Mouse (Mus musculus) midbrain, embryonic 12.5 days (tissue): ENCODE measurements around the gene Chit1. TPM values are rescaled to one million over a fixed set of nuclear protein-coding genes. Genes with fewer than 3 reads are reported as not detected.

ENCODE experiments used
- ATAC-seq: fragments of 200-750 bp; cut with Nextera tagmentation; 2 replicates; pipeline ENCODE4 v1.8.0; 2017; ENCODE audit warnings: low read depth, moderate TSS enrichment, moderate library complexity; ENCODE audit not compliant: low FRiP score
- H3K27ac ChIP-seq: fragments of 300-500 bp; sonication (generic); replicated peaks from 2 replicates; pipeline ENCODE4 v1.5.1; 2016; ENCODE audit warnings: mild to moderate bottlenecking
- H3K27me3 ChIP-seq: fragments of 300-500 bp; sonication (generic); 2 replicates; pipeline ENCODE4 v1.6.1; 2016; ENCODE audit warnings: mild to moderate bottlenecking
- H3K36me3 ChIP-seq: fragments of 300-500 bp; sonication (generic); 2 replicates; pipeline ENCODE4 v1.6.1; 2016
- H3K4me1 ChIP-seq: fragments of 300-500 bp; sonication (generic); 2 replicates; pipeline ENCODE4 v1.6.1; 2016
- H3K4me2 ChIP-seq: fragments of 300-500 bp; sonication (generic); replicated peaks from 2 replicates; pipeline ENCODE4 v1.6.1; 2016; ENCODE audit warnings: mild to moderate bottlenecking, moderate library complexity
- H3K4me3 ChIP-seq: fragments of 300-500 bp; sonication (generic); 2 replicates; pipeline ENCODE4 v1.5.1; 2016; ENCODE audit warnings: mild to moderate bottlenecking
- H3K9ac ChIP-seq: fragments of 300-500 bp; sonication (generic); replicated peaks from 2 replicates; pipeline ENCODE4 v1.6.1; 2016; ENCODE audit warnings: mild to moderate bottlenecking, moderate library complexity
- H3K9me3 ChIP-seq: fragments of 300-500 bp; sonication (generic); 2 replicates; pipeline ENCODE4 v1.6.1; 2016; ENCODE audit warnings: mild to moderate bottlenecking
- WGBS: fragments of 180-500 bp; shearing (Covaris S2); methylation state at CpG from one replicate; pipeline ENCODE4 v1.1.7; 2016; 5-methylcytosine and 5-hydroxymethylcytosine counted together
- polyA plus RNA-seq: library from polyadenylated mRNA; unstranded; fragments of >200 nt; fragmentation: Nextera tagmentation; extraction: Ambion mirVana; gene quantifications from 2 replicates; pipeline ENCODE4 v1.2.1, GENCODE M21; 2016

The Chit1 gene
- polyA plus RNA-seq, 1 experiment from 2014 or later = not detected

DNA sequence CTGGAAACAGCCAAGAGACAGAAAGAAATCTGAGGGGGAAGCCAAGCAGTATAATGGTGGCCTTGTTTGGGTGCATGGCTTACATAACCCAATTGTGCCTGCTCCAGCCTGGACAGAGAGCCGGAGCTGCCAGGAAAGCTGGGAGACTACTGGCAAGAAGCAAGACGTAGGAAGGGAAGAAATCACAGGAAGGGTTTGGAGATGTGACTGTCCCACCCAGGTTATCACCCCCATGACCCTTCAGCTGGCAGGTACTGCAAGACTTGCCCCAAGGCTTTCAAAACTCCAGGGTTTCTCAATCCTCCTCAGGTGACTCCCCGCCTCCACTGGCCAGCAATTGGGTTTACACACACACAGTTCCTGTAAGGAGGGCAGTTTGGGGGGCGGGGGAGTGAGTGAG is 71.0 kb downstream of the Chit1 start, which contains the start of gene Chil1:
Chil1 (plus strand) TSS at position 152 of the 400 bp plus-strand sequence.
- Histone ChIP-seq H3K9ac (no peak within 1 kb of the TSS), H3K9me3 (no peaks in the 10 kb centered on the region), H3K27ac (no peak within 1 kb of the TSS), H3K4me2 (no peak within 1 kb of the TSS), H3K36me3 (no peaks in the 10 kb centered on the region), H3K4me1 (peaks cover 7% of the 10 kb centered on the region; the same call in 1 of the 2 replicates), H3K27me3 (peaks cover 14% of the 10 kb centered on the region; the same call in 1 of the 2 replicates), H3K4me3 (no peak within 1 kb of the TSS)
- no peak for ATAC-seq
- WGBS = 60% methylated on average over 4 of the region's 4 CpGs

- ATAC-seq = no peak
- peaks cover 12% of the 10 kb centered on the region for H3K4me1 ChIP-seq
- no peak overlapping the region for H3K4me2 ChIP-seq
- H3K27ac ChIP-seq = no peak overlapping the region
- H3K36me3 ChIP-seq = no peaks in the 10 kb centered on the region
- 85% methylated on average over 4 of the region's 4 CpGs for WGBS
- peaks cover 14% of the 10 kb centered on the region; the same call in 1 of the 2 replicates for H3K27me3 ChIP-seq
- H3K4me3 ChIP-seq = no peak overlapping the region
- H3K9me3 ChIP-seq = no peaks in the 10 kb centered on the region
- H3K9ac ChIP-seq = no peak overlapping the region
Observed at GRCm38 (mm10) chr1:134184089-134184488, 73.0 kb downstream of the Chit1 start.

- ATAC-seq = no peak
- H3K27me3 ChIP-seq = peaks cover 2% of the 10 kb centered on the region; the same call in 1 of the 2 replicates
- peaks cover 11% of the 10 kb centered on the region for H3K4me1 ChIP-seq
- no peak overlapping the region for H3K9ac ChIP-seq
- WGBS = 74% methylated on average over 5 of the region's 5 CpGs
- 0 out of 2 replicates have a peak overlapping the region, but pooled peaks have one; percentile 35 for H3K27ac ChIP-seq
- H3K36me3 ChIP-seq = no peaks in the 10 kb centered on the region
- H3K4me3 ChIP-seq = no peak overlapping the region
- no peaks in the 10 kb centered on the region for H3K9me3 ChIP-seq
- no peak overlapping the region for H3K4me2 ChIP-seq
Observed at GRCm38 (mm10) chr1:134188217-134188616, 77.2 kb downstream of the Chit1 start.

DNA sequence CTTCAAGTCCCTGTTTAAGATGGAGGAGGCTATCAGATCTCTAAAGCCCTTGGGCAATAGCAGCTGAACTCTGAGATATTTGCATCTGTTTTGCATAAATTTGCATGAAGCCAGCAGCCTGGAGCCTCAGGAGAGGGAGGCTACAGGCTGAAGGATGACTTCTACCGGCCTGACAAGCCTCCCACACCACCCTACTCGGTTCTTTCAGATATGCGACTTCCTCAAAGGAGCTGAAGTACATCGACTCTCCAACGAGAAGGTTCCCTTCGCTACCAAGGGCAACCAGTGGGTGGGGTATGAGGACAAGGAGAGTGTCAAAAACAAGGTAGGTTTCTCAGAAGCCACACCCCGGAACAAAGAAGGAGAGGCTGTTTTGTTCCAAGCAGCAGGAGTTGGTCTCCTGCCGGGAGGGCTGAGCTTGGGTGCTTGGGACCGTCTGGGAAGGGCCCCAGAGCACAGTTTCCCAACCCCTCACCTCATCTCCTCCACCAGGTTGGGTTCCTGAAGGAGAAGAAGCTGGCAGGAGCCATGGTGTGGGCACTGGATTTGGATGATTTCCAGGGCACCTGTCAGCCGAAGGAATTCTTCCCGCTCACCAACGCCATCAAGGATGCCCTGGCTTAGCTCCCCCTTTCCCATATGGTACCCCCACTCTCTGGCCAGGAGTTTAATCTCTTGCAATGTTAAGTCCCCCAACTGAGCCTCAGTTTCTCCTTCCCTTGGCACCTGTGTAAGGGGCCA is 78.1 kb downstream of the Chit1 start:
- Histone ChIP-seq H3K9ac (no peak overlapping the region), H3K27ac (no peak overlapping the region), H3K27me3 (no peaks in the 10 kb centered on the region; the same call in 1 of the 2 replicates), H3K9me3 (no peaks in the 10 kb centered on the region), H3K4me2 (0 out of 2 replicates have a peak overlapping the region, but pooled peaks have one; percentile 18), H3K4me3 (no peak overlapping the region), H3K4me1 (peaks cover 11% of the 10 kb centered on the region), H3K36me3 (no peaks in the 10 kb centered on the region)
- peak; percentile 52; the same call in 1 of the 2 replicates for ATAC-seq
- WGBS = 24% methylated on average over 12 of the region's 12 CpGs

GRCm38 (mm10) chr1:134191192-134191591 is 80.2 kb downstream of the Chit1 start:
- H3K4me3 ChIP-seq = no peak overlapping the region
- no peak overlapping the region for H3K27ac ChIP-seq
- no peaks in the 10 kb centered on the region for H3K9me3 ChIP-seq
- WGBS = 94% methylated on average over 5 of the region's 5 CpGs
- H3K4me1 ChIP-seq = peaks cover 15% of the 10 kb centered on the region
- no peaks in the 10 kb centered on the region for H3K36me3 ChIP-seq
- H3K27me3 ChIP-seq = no peaks in the 10 kb centered on the region; the same call in 1 of the 2 replicates
- H3K9ac ChIP-seq = no peak overlapping the region
- no peak for ATAC-seq
- no peak overlapping the region for H3K4me2 ChIP-seq

GRCm38 (mm10) chr1:134192024-134192423 is 81.0 kb downstream of the Chit1 start:
- Histone ChIP-seq H3K9ac (no peak overlapping the region), H3K27me3 (no peaks in the 10 kb centered on the region; the same call in 1 of the 2 replicates), H3K4me3 (no peak overlapping the region), H3K9me3 (no peaks in the 10 kb centered on the region), H3K36me3 (no peaks in the 10 kb centered on the region), H3K4me2 (no peak overlapping the region), H3K27ac (no peak overlapping the region), H3K4me1 (peaks cover 15% of the 10 kb centered on the region)
- ATAC-seq = no peak
- WGBS = 53% methylated on average over 4 of the region's 4 CpGs

- H3K4me2 ChIP-seq = no peak within 1 kb of the TSS
- no peaks in the 10 kb centered on the region for H3K36me3 ChIP-seq
- peaks cover 15% of the 10 kb centered on the region for H3K4me1 ChIP-seq
- 71% methylated on average over 1 of the region's 1 CpGs for WGBS
- no peaks in the 10 kb centered on the region for H3K27me3 ChIP-seq
- H3K9ac ChIP-seq = no peak within 1 kb of the TSS
- H3K4me3 ChIP-seq = no peak within 1 kb of the TSS
- H3K9me3 ChIP-seq = no peaks in the 10 kb centered on the region
- ATAC-seq = no peak
- H3K27ac ChIP-seq = no peak within 1 kb of the TSS
Observed at GRCm38 (mm10) chr1:134193126-134193525, 82.1 kb downstream of the Chit1 start, which contains the start of gene Mybph. Gene Mybph, plus strand, starts transcription at chr1:134193448.

DNA sequence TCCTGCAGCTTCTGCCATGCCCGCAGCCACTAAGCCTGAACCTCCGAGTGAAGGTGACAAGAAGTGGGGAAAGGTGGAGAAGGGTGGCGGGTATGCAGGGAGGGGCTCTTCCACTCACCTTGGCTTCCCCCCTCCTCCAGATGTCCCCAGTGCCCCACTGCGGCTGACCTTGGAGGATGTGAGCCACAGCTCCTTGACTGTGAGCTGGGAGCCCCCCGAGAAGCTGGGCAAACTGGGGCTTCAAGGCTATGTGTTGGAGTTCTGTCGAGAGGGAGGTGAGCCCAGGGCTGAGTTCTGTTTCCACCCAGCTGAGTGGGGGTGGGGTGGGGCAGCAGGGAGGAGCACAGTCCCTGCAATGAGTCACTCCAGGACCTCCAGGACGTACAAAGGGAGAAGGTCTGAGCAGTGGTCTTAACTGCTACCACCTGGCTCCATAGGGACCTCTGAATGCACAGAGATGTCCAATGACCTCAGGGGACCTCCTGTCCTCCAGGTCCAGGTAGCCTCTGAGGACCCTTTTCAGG is 82.7 kb downstream of the Chit1 start:
- no peak for ATAC-seq
- Histone ChIP-seq H3K27me3 (no peaks in the 10 kb centered on the region), H3K9me3 (no peaks in the 10 kb centered on the region), H3K27ac (no peak overlapping the region), H3K9ac (no peak overlapping the region), H3K36me3 (no peaks in the 10 kb centered on the region), H3K4me3 (no peak overlapping the region), H3K4me2 (no peak overlapping the region), H3K4me1 (peaks cover 10% of the 10 kb centered on the region)
- WGBS = 70% methylated on average over 7 of the region's 7 CpGs

- WGBS = 78% methylated on average over 16 of the region's 16 CpGs
- no peak overlapping the region for H3K27ac ChIP-seq
- no peak for ATAC-seq
Observed at GRCm38 (mm10) chr1:134194298-134195022, 83.4 kb downstream of the Chit1 start.

GRCm38 (mm10) chr1:134195117-134195516 is 84.1 kb downstream of the Chit1 start:
- H3K27ac ChIP-seq = no peak overlapping the region
- H3K9ac ChIP-seq = no peak overlapping the region
- H3K4me2 ChIP-seq = no peak overlapping the region
- WGBS = 61% methylated on average over 2 of the region's 2 CpGs
- H3K9me3 ChIP-seq = no peaks in the 10 kb centered on the region
- peaks cover 4% of the 10 kb centered on the region; the same call in 1 of the 2 replicates for H3K4me1 ChIP-seq
- H3K4me3 ChIP-seq = no peak overlapping the region
- no peaks in the 10 kb centered on the region for H3K27me3 ChIP-seq
- no peak for ATAC-seq
- H3K36me3 ChIP-seq = no peaks in the 10 kb centered on the region

More at GRCm38 (mm10) chr1:134194298-134195022, 83.4 kb downstream of the Chit1 start:
- Histone ChIP-seq H3K9ac (no peak overlapping the region), H3K27me3 (no peaks in the 10 kb centered on the region), H3K4me2 (no peak overlapping the region), H3K4me1 (peaks cover 4% of the 10 kb centered on the region; the same call in 1 of the 2 replicates), H3K4me3 (no peak overlapping the region), H3K36me3 (no peaks in the 10 kb centered on the region), H3K9me3 (no peaks in the 10 kb centered on the region)

DNA sequence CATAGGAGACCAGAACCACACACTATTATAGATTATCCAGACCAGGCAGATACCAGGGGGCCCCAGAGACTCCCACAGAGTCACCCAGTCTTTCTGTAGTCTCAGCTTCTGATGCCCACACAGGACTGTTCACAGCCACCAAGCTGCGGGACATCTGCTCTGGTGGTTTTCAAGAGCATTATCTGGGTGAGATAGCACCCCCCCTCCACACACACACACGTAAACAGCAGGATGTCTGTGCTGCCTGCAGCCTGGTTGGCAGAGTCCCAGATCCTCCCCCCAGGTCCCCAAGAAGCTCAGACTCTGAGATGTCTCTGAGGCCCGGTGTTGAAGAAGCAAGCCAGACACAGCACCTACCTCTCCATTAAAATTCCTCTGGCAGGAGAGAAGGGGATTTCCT is 84.5 kb downstream of the Chit1 start:
- H3K4me1 ChIP-seq = peaks cover 4% of the 10 kb centered on the region; the same call in 1 of the 2 replicates
- WGBS = 64% methylated on average over 3 of the region's 3 CpGs
- no peak for ATAC-seq
- no peaks in the 10 kb centered on the region for H3K27me3 ChIP-seq
- H3K27ac ChIP-seq = no peak overlapping the region
- H3K4me2 ChIP-seq = no peak overlapping the region
- no peaks in the 10 kb centered on the region for H3K36me3 ChIP-seq
- no peaks in the 10 kb centered on the region for H3K9me3 ChIP-seq
- no peak overlapping the region for H3K4me3 ChIP-seq
- no peak overlapping the region for H3K9ac ChIP-seq

GRCm38 (mm10) chr1:134195979-134196378 is 84.9 kb downstream of the Chit1 start:
- Histone ChIP-seq H3K4me3 (no peak overlapping the region), H3K27me3 (no peaks in the 10 kb centered on the region), H3K9me3 (no peaks in the 10 kb centered on the region), H3K4me2 (no peak overlapping the region), H3K36me3 (no peaks in the 10 kb centered on the region), H3K9ac (no peak overlapping the region), H3K27ac (no peak overlapping the region), H3K4me1 (peaks cover 4% of the 10 kb centered on the region; the same call in 1 of the 2 replicates)
- no peak for ATAC-seq
- 62% methylated on average over 4 of the region's 4 CpGs for WGBS
